Comparison of ENCODE assay signal across 8 mouse cellular contexts in the genomic region with DNA sequence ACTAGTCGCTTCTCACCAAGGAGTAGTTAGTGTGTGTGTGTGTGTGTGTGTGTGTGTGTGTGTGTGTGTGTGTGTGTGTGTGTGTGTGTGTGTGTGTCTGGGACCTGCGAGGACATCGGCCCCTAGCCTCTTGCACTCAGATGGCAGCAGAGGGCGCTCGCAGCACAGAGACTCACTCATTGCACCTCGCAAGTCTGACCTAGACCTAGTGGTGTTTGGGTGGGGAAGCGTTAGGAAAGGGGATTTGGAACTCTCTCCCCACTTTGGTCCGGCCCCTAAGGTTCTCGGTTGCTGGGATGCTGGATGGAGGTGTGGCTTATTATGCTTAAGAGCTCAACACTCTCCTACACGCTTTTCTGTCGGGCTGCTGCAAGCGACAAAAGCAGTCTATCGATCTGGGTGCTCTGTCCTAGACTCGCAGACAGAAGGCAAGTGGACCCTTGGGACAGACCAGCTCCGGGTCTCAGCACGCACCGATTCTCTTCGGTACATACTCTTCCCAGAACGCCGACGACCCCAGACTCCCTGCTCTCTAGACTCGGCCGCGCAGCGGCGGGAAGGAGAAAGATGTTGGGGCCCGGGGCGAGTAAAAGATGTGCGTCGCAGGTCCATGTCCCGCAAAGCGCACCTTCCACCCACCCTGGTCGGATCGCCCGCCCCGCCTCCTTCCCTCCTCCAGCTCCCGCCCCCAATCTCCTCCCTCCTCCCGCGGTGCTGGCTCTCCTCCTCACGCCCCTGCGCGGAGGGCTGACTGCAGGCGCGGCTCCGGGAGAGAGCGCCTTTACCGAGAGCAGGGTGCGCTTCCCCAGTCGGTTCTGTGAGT. TPM values are rescaled to one million over a fixed set of nuclear protein-coding genes. Genes with fewer than 3 reads are reported as not detected.
DNase-seq lines count a peak whose midpoint lies in the region; ATAC-seq lines count a peak whose summit lies in the region.

A gene (plus strand): TSS at position 750 of the 823 bp plus-strand sequence.

- peak within 1 kb of the TSS; percentile 35 for H3K4me3 ChIP-seq in hindbrain, embryonic 14.5 days (replicated peaks; ENCODE audit: low read length)

- 0 out of 2 replicates have a peak, but pooled peaks cover 4% of the 10 kb centered on the region for H3K4me1 ChIP-seq in hindbrain, embryonic 14.5 days (replicated peaks; ENCODE audit: control insufficient read depth, insufficient read depth, low read length)

- under 1% methylated on average over 49 of the region's 49 CpGs for WGBS in hindbrain, embryonic 14.5 days

- peak; percentile 97 for DNase-seq in R1 (ENCODE audit: low read depth, low spot score)
- DNase-seq in cerebellum, postnatal 14 days = peak; percentile 92 to 96
- peak; percentile 78 for DNase-seq in frontal cortex, postnatal 25 days (ENCODE audit: low spot score in 2 of 2)
- DNase-seq in hindbrain, embryonic 14.5 days (ENCODE audit: low spot score) = peak; percentile 79
- peak; percentile 75 to 95 for DNase-seq in layer of hippocampus, postnatal 25 days (ENCODE audit: extremely low spot score in 1 of 2, low spot score in 1 of 2)
- peak; percentile 89 for DNase-seq in lung, postnatal 14 days
- DNase-seq in retina, adult 2 months (ENCODE audit: low read depth, low spot score) = peak; percentile 50
- DNase-seq in thymus, postnatal 25 days = peak; percentile 79

- H3K9ac ChIP-seq in hindbrain, embryonic 14.5 days = peak within 1 kb of the TSS; percentile 25; the same call in 1 of the 2 replicates

- no peaks in the 10 kb centered on the region for H3K9me3 ChIP-seq in hindbrain, embryonic 14.5 days (ENCODE audit: control insufficient read depth, low read length)

- no peaks in the 10 kb centered on the region for H3K36me3 ChIP-seq in hindbrain, embryonic 14.5 days (replicated peaks; ENCODE audit: control insufficient read depth, insufficient read depth)

- peak within 1 kb of the TSS; percentile 62 for H3K4me2 ChIP-seq in hindbrain, embryonic 14.5 days (replicated peaks)

- H3K27me3 ChIP-seq in hindbrain, embryonic 14.5 days (ENCODE audit: control insufficient read depth, insufficient read depth, low read length) = peaks cover 63% of the 10 kb centered on the region

- H3K27ac ChIP-seq in hindbrain, embryonic 14.5 days = no peak within 1 kb of the TSS

- ATAC-seq in hindbrain, embryonic 14.5 days (ENCODE audit: low FRiP score) = peak; percentile 64

RNA-seq across cellular contexts. Expression of the gene that starts here (rescaled TPM):
- polyA plus RNA-seq in hindbrain, embryonic 14.5 days (2014; fragmentation: Nextera tagmentation; extraction: Ambion mirVana) = 0.53 and 0.79 TPM in 2 replicates
- total RNA-seq in layer of hippocampus, postnatal 25 days (2021) = under 1 TPM; 0.14 to 0.15 TPM

Comparison
In these comparisons a context has a peak if more than half of its experiments do, and no peak if none do; other contexts are left out.
1. Peak in DNase-seq, ATAC-seq, H3K4me3 ChIP-seq, H3K9ac ChIP-seq and H3K4me2 ChIP-seq in hindbrain, embryonic 14.5 days; RNA of the gene not detected or under 1 TPM.
2. Peak in DNase-seq in layer of hippocampus, postnatal 25 days; RNA of the gene not detected or under 1 TPM.